Mouse (Mus musculus) G1E-ER4 (cell line): ENCODE data around the gene Urad. TPM values are rescaled to one million over a fixed set of nuclear protein-coding genes. Genes with fewer than 3 reads are reported as not detected.

Source experiments
- GATA1 ChIP-seq: IDR thresholded peaks from one replicate; pipeline ENCODE4 v1.8.0; 2012; ENCODE audit warnings: low read length, inconsistent platforms
- polyA plus RNA-seq: library from polyadenylated mRNA; stranded (reverse); fragments of >175 nt; gene quantifications from 2 replicates; pipeline ENCODE4 v1.2.3, GENCODE M21; 2012

Gene Urad
- polyA plus RNA-seq, 1 experiment = not detected

- TF ChIP-seq GATA1 = no peak
Measured at GRCm38 (mm10) chr5:147306638-147307397, 15.4 kb downstream of the Urad start, which contains the start of gene Cdx2. Gene Cdx2, minus strand, starts transcription at chr5:147307270.

- no peak for TF ChIP-seq GATA1
Measured at GRCm38 (mm10) chr5:147305856-147306637, 16.2 kb downstream of the Urad start.

GRCm38 (mm10) chr5:147305166-147305565 is 17.1 kb downstream of the Urad start:
- no peak for TF ChIP-seq GATA1

GRCm38 (mm10) chr5:147304276-147305155 is 17.7 kb downstream of the Urad start:
- TF ChIP-seq GATA1 = no peak

- no peak for TF ChIP-seq GATA1
Measured at GRCm38 (mm10) chr5:147302746-147303400, 19.4 kb downstream of the Urad start.

GRCm38 (mm10) chr5:147302141-147302540 is 20.1 kb downstream of the Urad start:
- no peak for TF ChIP-seq GATA1

GRCm38 (mm10) chr5:147301781-147302070 is 20.5 kb downstream of the Urad start:
- TF ChIP-seq GATA1 = no peak

GRCm38 (mm10) chr5:147300917-147301780 is 21.1 kb downstream of the Urad start:
- no peak for TF ChIP-seq GATA1

GRCm38 (mm10) chr5:147300001-147300363 is 22.3 kb downstream of the Urad start:
- no peak for TF ChIP-seq GATA1

GRCm38 (mm10) chr5:147299255-147300000 is 22.8 kb downstream of the Urad start:
- TF ChIP-seq GATA1 = no peak

- TF ChIP-seq GATA1 = no peak
Measured at GRCm38 (mm10) chr5:147297249-147297648, 25.0 kb downstream of the Urad start.

- no peak for TF ChIP-seq GATA1
Measured at GRCm38 (mm10) chr5:147294121-147294520, 28.1 kb downstream of the Urad start.

- no peak for TF ChIP-seq GATA1
Measured at GRCm38 (mm10) chr5:147293127-147293910, 28.9 kb downstream of the Urad start.
